Comparison of ENCODE assay signal across 8 mouse cellular contexts in genomic region chr11:55460559-55461018, GRCm38 (mm10). TPM values are rescaled to one million over a fixed set of nuclear protein-coding genes. Genes with fewer than 3 reads are reported as not detected.
DNase-seq lines count a peak whose midpoint lies in the region; ATAC-seq and TF ChIP-seq lines count a peak whose summit lies in the region.

No protein-coding gene starts in this region.

- H3K4me2 ChIP-seq in kidney, embryonic 16.5 days (replicated peaks; ENCODE audit: low read depth, low read length), result peak overlapping the region; percentile 93

- WGBS in lung, adult 2 months, result 2% methylated on average over 17 of the region's 17 CpGs
- under 1% methylated on average over 17 of the region's 17 CpGs for WGBS in forebrain, embryonic 10.5 days
- WGBS in kidney, embryonic 16.5 days, result 1% methylated on average over 17 of the region's 17 CpGs

- peak overlapping the region; percentile 87 for H3K4me3 ChIP-seq in lung, adult 2 months (replicated peaks; ENCODE audit: extremely low read depth, low read depth, low read length)
- peak overlapping the region; percentile 85 for H3K4me3 ChIP-seq in forebrain, embryonic 10.5 days
- H3K4me3 ChIP-seq in kidney, embryonic 16.5 days (ENCODE audit: low read length), result peak overlapping the region; percentile 86

- peaks cover 7% of the 10 kb centered on the region for H3K36me3 ChIP-seq in forebrain, embryonic 10.5 days (replicated peaks)
- H3K36me3 ChIP-seq in kidney, embryonic 16.5 days (ENCODE audit: insufficient read depth, low read length), result no peaks in the 10 kb centered on the region

- no peaks in the 10 kb centered on the region for H3K9me3 ChIP-seq in forebrain, embryonic 10.5 days
- no peaks in the 10 kb centered on the region for H3K9me3 ChIP-seq in kidney, embryonic 16.5 days (ENCODE audit: low read length)

- ATAC-seq in kidney, embryonic 16.5 days (ENCODE audit: low FRiP score, low TSS enrichment), result peak; percentile 73
- peak; percentile 49 for ATAC-seq in megakaryocyte progenitor cell, adult 5-6 weeks (replicated peaks; ENCODE audit: poor library complexity)

- peak overlapping the region; percentile 80 for H3K9ac ChIP-seq in kidney, embryonic 16.5 days (replicated peaks; ENCODE audit: low read length)

- TF ChIP-seq CTCF in lung, adult 2 months (IDR thresholded peaks at IDR 0.05; ENCODE audit: insufficient read depth, low read length), result peak; percentile 29; the same call in 1 of the 2 replicates

- peaks cover 2% of the 10 kb centered on the region; the same call in 1 of the 2 replicates for H3K4me1 ChIP-seq in lung, adult 2 months (ENCODE audit: control insufficient read depth, insufficient read depth, low read length)
- peaks cover 32% of the 10 kb centered on the region for H3K4me1 ChIP-seq in forebrain, embryonic 10.5 days
- peaks cover 22% of the 10 kb centered on the region for H3K4me1 ChIP-seq in kidney, embryonic 16.5 days (ENCODE audit: insufficient read depth, low read length)

- H3K27ac ChIP-seq in forebrain, embryonic 10.5 days, result peak overlapping the region; percentile 83
- peak overlapping the region; percentile 82 for H3K27ac ChIP-seq in kidney, embryonic 16.5 days (ENCODE audit: low read length)

- no peaks in the 10 kb centered on the region for H3K27me3 ChIP-seq in forebrain, embryonic 10.5 days (ENCODE audit: poor library complexity, severe bottlenecking)
- H3K27me3 ChIP-seq in kidney, embryonic 16.5 days (ENCODE audit: insufficient read depth, low read length), result no peaks in the 10 kb centered on the region

- DNase-seq in lung, adult 2 months, result no peak
- DNase-seq in lung, postnatal 25 days (ENCODE audit: low spot score), result no peak
- peak; percentile 40 for DNase-seq in WW6 (ENCODE audit: low read depth, low spot score)
- DNase-seq in forebrain, embryonic 10.5 days (ENCODE audit: extremely low spot score, low spot score), result no peak
- no peak for DNase-seq in retina, postnatal 1 day
- no peak for DNase-seq in right cerebral cortex, adult 2 months (ENCODE audit: low spot score in 2 of 2)

- TF ChIP-seq POLR2A in lung, adult 2 months (IDR thresholded peaks at IDR 0.05; ENCODE audit: borderline replicate concordance, extremely low read depth, low read depth, low read length), result no peak

RNA-seq across cellular contexts. Expression of gene Atox1, which starts 0.5 kb away (rescaled TPM):
- 243 and 337 TPM in 2 replicates for polyA plus RNA-seq in lung, adult 2 months (2012; rRNA removed)
- polyA plus RNA-seq in forebrain, embryonic 10.5 days (2016; fragmentation: Nextera tagmentation; extraction: Ambion mirVana), result 215 and 218 TPM in 2 replicates
- 376 and 406 TPM in 2 replicates for polyA plus RNA-seq in kidney, embryonic 16.5 days (2015; fragmentation: Nextera tagmentation; extraction: Ambion mirVana)
- total RNA-seq in megakaryocyte progenitor cell, adult 5-6 weeks (2015), result 120 TPM in 2 replicates
- 54.3 and 72.9 TPM in 2 replicates for total RNA-seq in megakaryocyte progenitor cell, adult 5-6 weeks (2017)

RNA-seq across cellular contexts. Expression of gene G3bp1, which starts 8.9 kb away (rescaled TPM):
- 20.5 and 21.8 TPM in 2 replicates for polyA plus RNA-seq in lung, adult 2 months (2012; rRNA removed)
- 292 TPM in 2 replicates for polyA plus RNA-seq in forebrain, embryonic 10.5 days (2016; fragmentation: Nextera tagmentation; extraction: Ambion mirVana)
- 188 and 197 TPM in 2 replicates for polyA plus RNA-seq in kidney, embryonic 16.5 days (2015; fragmentation: Nextera tagmentation; extraction: Ambion mirVana)
- 79.3 and 85.5 TPM in 2 replicates for total RNA-seq in megakaryocyte progenitor cell, adult 5-6 weeks (2015)
- total RNA-seq in megakaryocyte progenitor cell, adult 5-6 weeks (2017), result 123 and 135 TPM in 2 replicates

RNA-seq across cellular contexts. Expression of gene Sparc, which starts 37.6 kb away (rescaled TPM):
- polyA plus RNA-seq in lung, adult 2 months (2012; rRNA removed), result 2,531 and 3,134 TPM in 2 replicates
- polyA plus RNA-seq in forebrain, embryonic 10.5 days (2016; fragmentation: Nextera tagmentation; extraction: Ambion mirVana), result 311 and 318 TPM in 2 replicates
- 1,474 and 1,572 TPM in 2 replicates for polyA plus RNA-seq in kidney, embryonic 16.5 days (2015; fragmentation: Nextera tagmentation; extraction: Ambion mirVana)
- not detected in 2 replicates for total RNA-seq in megakaryocyte progenitor cell, adult 5-6 weeks (2015)
- not detected in 2 replicates for total RNA-seq in megakaryocyte progenitor cell, adult 5-6 weeks (2017)
